Mouse (Mus musculus) lung, embryonic 14.5 days (tissue): ENCODE results near the gene Odf3l2. TPM values are rescaled to one million over a fixed set of nuclear protein-coding genes. Genes with fewer than 3 reads are reported as not detected.

ENCODE experiments used
- ATAC-seq: fragments of 200-750 bp; cut with Nextera tagmentation; 2 replicates; pipeline ENCODE4 v1.8.0; 2017; ENCODE audit warnings: mild to moderate bottlenecking, moderate TSS enrichment, moderate library complexity; ENCODE audit not compliant: insufficient read depth
- DNase-seq: peaks from one replicate; pipeline ENCODE4 v3.0.0-alpha.2; 2015
- H3K27ac ChIP-seq: fragments of 300-500 bp; sonication (generic); 2 replicates; pipeline ENCODE4 v1.5.1; 2014; ENCODE audit warnings: low read depth, mild to moderate bottlenecking, moderate library complexity
- H3K27me3 ChIP-seq: fragments of 300-500 bp; sonication (generic); 2 replicates; pipeline ENCODE4 v1.6.1; 2014; ENCODE audit warnings: low read length, control low read depth; ENCODE audit not compliant: insufficient read depth
- H3K36me3 ChIP-seq: fragments of 300-500 bp; sonication (generic); 2 replicates; pipeline ENCODE4 v1.6.1; 2014; ENCODE audit warnings: control low read depth; ENCODE audit not compliant: insufficient read depth
- H3K4me1 ChIP-seq: fragments of 300-500 bp; sonication (generic); 2 replicates; pipeline ENCODE4 v1.6.1; 2014; ENCODE audit warnings: antibody characterized with exemption, control low read depth; ENCODE audit not compliant: insufficient read depth
- H3K4me2 ChIP-seq: fragments of 300-500 bp; sonication (generic); 2 replicates; pipeline ENCODE4 v1.6.1; 2014; ENCODE audit warnings: mild to moderate bottlenecking
- H3K4me3 ChIP-seq: fragments of 300-500 bp; sonication (generic); 2 replicates; pipeline ENCODE4 v1.5.1; 2014; ENCODE audit warnings: low read depth, low read length
- H3K9ac ChIP-seq: fragments of 300-500 bp; sonication (generic); 2 replicates; pipeline ENCODE4 v1.6.1; 2014
- H3K9me3 ChIP-seq: fragments of 300-500 bp; sonication (generic); 2 replicates; pipeline ENCODE4 v1.6.1; 2016; ENCODE audit warnings: low read depth, low read length, control low read depth
- CTCF ChIP-seq: IDR thresholded peaks from 2 replicates; pipeline ENCODE4 v1.5.1; 2016; ENCODE audit warnings: antibody characterized with exemption, low read depth
- WGBS: fragments of 180-500 bp; shearing (Covaris S2); extraction: QIAGEN DNeasy Blood & Tissue Kit; methylation state at CpG from one replicate; pipeline ENCODE4 v1.1.7; 2014; 5-methylcytosine and 5-hydroxymethylcytosine counted together
- polyA plus RNA-seq: library from polyadenylated mRNA; unstranded; fragments of >200 nt; fragmentation: Nextera tagmentation; extraction: Ambion mirVana; gene quantifications from 2 replicates; pipeline ENCODE4 v1.2.1, GENCODE M21; 2014

Odf3l2 gene
- polyA plus RNA-seq, 1 experiment from 2014 or later: not detected

DNA sequence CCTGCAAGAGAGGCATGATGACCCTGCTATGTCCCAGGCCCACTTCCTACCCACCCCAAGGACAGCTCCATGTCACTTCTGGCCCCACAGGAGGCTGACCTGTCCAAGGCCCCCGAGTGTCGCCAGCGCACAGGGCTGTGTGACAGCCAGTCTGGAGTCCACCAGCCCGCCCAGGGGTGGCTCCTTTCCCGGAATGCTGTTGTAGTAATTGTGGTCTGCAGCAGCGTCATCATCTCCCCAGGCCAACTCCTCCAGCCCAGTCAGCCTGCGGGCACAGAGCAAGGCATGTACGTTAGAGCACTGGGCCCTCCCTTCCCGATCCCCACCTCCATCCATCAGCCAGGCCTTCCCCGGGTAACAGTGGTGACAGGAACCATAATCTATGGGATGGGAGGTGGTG is 19.4 kb downstream of the Odf3l2 start:
- Histone ChIP-seq H3K4me1 (no peaks in the 10 kb centered on the region), H3K27ac (no peak overlapping the region), H3K4me3 (no peak overlapping the region), H3K4me2 (no peak overlapping the region), H3K9me3 (no peaks in the 10 kb centered on the region), H3K27me3 (no peaks in the 10 kb centered on the region), H3K9ac (no peak overlapping the region), H3K36me3 (no peaks in the 10 kb centered on the region)
- ATAC-seq (no peak), DNase-seq (no peak)
- WGBS: 69% methylated on average over 10 of the region's 10 CpGs
- TF ChIP-seq CTCF: no peak

DNA sequence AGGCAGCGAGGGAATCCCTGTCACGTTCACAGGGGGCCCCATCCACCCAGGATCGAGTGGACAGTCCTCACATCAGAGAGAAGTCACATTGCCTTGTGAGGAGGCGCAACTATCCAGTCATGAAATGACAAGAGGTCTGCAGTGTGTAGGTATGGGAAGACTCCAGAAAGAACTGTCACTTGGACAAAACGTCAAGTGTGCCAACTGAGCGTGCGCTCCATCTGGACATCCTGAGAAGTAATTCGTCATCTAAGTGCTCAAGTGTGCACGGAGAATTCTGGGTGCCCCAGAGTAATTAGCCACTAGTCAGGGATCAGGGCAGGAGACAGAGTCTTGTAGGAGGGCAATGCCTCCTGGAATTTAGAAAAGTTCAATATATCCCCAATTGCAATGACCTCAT is 20.1 kb downstream of the Odf3l2 start:
- Histone ChIP-seq H3K4me3 (no peak overlapping the region), H3K4me1 (no peaks in the 10 kb centered on the region), H3K36me3 (no peaks in the 10 kb centered on the region), H3K9me3 (no peaks in the 10 kb centered on the region), H3K9ac (no peak overlapping the region), H3K4me2 (no peak overlapping the region), H3K27ac (no peak overlapping the region), H3K27me3 (no peaks in the 10 kb centered on the region)
- no peak for DNase-seq
- ATAC-seq: no peak
- no peak for TF ChIP-seq CTCF
- 60% methylated on average over 9 of the region's 9 CpGs for WGBS

DNA sequence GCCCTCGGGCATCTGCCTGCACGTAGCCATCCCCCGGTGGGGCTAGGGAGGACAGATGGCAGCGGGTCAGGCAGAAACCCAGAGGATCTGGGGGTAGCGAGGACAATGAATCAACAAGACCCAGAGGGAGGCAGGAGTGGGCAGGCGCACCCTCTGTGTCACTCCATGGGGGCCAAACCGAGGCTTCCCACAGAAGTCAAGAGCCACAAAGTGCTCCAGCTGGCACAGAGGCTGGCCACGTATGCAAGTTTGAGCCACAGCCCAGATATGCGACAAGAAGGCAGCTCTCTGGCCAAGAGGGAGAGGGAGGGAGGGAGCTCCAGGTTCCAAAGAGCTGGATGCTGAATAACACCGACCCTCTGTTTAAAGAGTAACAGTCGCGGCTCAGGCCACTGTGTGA is 21.6 kb downstream of the Odf3l2 start:
- TF ChIP-seq CTCF: no peak
- Histone ChIP-seq H3K9ac (no peak overlapping the region), H3K36me3 (no peaks in the 10 kb centered on the region), H3K4me3 (no peak overlapping the region), H3K27ac (no peak overlapping the region), H3K27me3 (no peaks in the 10 kb centered on the region), H3K4me2 (no peak overlapping the region), H3K4me1 (no peaks in the 10 kb centered on the region), H3K9me3 (no peaks in the 10 kb centered on the region)
- WGBS: 59% methylated on average over 12 of the region's 12 CpGs
- ATAC-seq (no peak), DNase-seq (no peak)

DNA sequence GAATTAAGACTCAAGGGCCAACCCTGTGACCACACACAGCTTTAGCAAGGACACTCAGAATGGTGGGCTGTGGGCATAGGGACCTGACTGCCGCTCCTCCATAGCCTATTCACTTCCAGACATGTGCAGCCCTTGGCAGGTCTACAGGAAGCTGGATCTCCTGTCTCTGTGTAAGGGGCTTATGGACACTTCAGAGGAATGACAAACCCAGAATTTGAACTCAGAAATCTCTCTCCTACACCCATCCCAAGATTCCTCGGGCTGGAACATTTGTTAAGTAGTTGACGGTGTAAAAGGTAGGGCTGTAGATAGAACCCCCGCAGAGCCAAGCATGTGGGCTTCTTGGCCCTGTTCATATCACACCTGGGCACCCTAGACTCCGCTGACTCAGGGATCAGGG is 29.2 kb downstream of the Odf3l2 start:
- H3K36me3 ChIP-seq: no peaks in the 10 kb centered on the region
- H3K27ac ChIP-seq: no peak overlapping the region
- no peaks in the 10 kb centered on the region for H3K9me3 ChIP-seq
- no peak for ATAC-seq
- no peaks in the 10 kb centered on the region; the same call in 1 of the 2 replicates for H3K4me1 ChIP-seq
- no peak for DNase-seq
- WGBS: 87% methylated on average over 5 of the region's 5 CpGs
- no peak overlapping the region for H3K4me2 ChIP-seq
- no peak overlapping the region for H3K4me3 ChIP-seq
- TF ChIP-seq CTCF: no peak
- H3K9ac ChIP-seq: no peak overlapping the region
- peaks cover 23% of the 10 kb centered on the region for H3K27me3 ChIP-seq

DNA sequence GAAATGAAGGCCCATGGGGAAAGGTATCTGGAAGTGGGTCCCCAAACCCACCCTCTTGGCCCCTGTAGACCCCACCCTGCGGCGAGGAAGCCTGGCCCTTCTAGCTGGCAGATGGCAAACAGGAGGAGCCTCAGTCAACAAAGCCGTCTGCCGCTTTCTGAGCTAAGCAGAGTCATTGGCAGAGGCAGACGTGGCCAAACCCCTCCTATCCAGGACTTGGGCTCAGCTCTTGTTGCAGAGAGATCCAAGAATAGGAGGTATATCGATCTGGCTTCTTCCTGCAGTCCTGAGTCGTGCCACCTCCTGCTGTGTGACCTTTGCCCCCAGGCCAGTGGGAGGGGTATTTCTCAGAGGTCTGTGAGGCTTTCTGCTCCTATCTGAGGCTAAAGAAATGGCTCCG is 29.7 kb downstream of the Odf3l2 start:
- Histone ChIP-seq H3K4me3 (no peak overlapping the region), H3K27me3 (peaks cover 25% of the 10 kb centered on the region), H3K36me3 (no peaks in the 10 kb centered on the region), H3K4me2 (no peak overlapping the region), H3K27ac (no peak overlapping the region), H3K9me3 (no peaks in the 10 kb centered on the region), H3K9ac (no peak overlapping the region), H3K4me1 (no peaks in the 10 kb centered on the region; the same call in 1 of the 2 replicates)
- ATAC-seq (no peak), DNase-seq (no peak)
- 12% methylated on average over 8 of the region's 8 CpGs for WGBS
- no peak for TF ChIP-seq CTCF

DNA sequence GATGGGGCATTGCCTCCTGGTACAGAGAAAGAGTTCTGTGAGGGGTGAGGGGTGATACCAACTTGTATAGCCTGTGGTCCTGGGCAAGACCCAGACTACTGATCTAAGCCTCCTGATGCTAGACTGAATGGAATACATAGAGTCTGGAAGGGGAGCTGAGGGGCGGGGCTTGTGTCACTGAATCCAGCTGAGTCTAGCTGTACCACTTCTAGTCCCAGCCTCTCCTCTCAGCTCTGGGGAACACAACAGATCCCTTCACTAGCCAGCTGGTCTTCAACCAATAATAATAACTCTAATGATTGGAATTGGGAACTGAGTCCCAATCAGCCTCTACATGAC is 31.3 kb downstream of the Odf3l2 start:
- H3K4me3 ChIP-seq: no peak overlapping the region
- no peak overlapping the region for H3K27ac ChIP-seq
- H3K9ac ChIP-seq: no peak overlapping the region
- H3K4me2 ChIP-seq: peak overlapping the region; percentile 94
- peak; percentile 59; the same call in 1 of the 2 replicates for ATAC-seq
- TF ChIP-seq CTCF: no peak
- no peaks in the 10 kb centered on the region; the same call in 1 of the 2 replicates for H3K4me1 ChIP-seq
- WGBS: 69% methylated on average over 1 of the region's 1 CpGs
- no peaks in the 10 kb centered on the region for H3K9me3 ChIP-seq
- no peak for DNase-seq
- H3K36me3 ChIP-seq: no peaks in the 10 kb centered on the region
- H3K27me3 ChIP-seq: peaks cover 25% of the 10 kb centered on the region

DNA sequence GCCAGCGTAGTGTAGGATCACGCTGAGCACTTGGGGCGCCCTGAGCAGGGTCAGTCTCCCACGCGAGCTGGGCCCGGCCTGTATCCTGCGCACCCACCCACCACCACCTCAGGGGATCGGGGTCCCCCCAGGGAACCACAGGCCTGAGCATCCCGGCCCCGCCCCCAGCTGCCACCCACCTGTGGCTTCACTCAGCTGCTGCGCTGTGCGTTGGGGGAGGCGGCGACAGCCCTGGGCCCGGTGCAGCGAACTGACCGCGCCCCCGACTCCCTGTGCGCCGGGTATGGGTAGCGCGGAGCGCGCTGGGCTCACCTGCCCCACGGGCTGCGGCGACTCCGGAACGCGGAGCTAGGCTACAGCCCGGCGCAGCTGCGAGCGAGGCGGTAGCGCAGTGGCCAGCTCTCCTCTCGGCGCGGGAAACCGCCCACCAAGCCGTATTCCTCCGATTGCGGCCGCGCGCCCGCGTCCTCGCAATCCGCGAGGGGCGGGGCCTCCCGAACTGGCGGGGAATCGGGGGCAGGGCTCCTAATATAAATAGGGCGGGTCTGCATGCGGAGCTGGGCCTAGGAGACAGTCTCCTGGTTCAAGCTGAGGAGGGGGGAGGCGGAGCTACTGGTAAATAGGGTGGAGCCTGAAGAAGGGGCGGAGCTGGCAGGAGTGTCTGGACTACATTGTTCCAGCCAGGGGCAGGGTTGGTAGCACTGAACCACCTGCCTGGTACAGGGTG is 31.8 kb downstream of the Odf3l2 start, which contains the start of gene C2cd4c:
TSS of gene C2cd4c (minus strand) at position 448 of the 727 bp plus-strand sequence.
- DNase-seq: peak; percentile 84
- Histone ChIP-seq H3K36me3 (no peaks in the 10 kb centered on the region), H3K9me3 (no peaks in the 10 kb centered on the region), H3K9ac (peak within 1 kb of the TSS; percentile 51), H3K4me3 (peak within 1 kb of the TSS; percentile 52), H3K4me1 (no peaks in the 10 kb centered on the region; the same call in 1 of the 2 replicates), H3K27ac (no peak within 1 kb of the TSS), H3K27me3 (peaks cover 25% of the 10 kb centered on the region), H3K4me2 (peak within 1 kb of the TSS; percentile 94)
- under 1% methylated on average over 60 of the region's 60 CpGs for WGBS
- ATAC-seq: peak; percentile 83
- no peak for TF ChIP-seq CTCF
